ENCODE assay signal across 24 mouse cellular contexts in the genomic region with DNA sequence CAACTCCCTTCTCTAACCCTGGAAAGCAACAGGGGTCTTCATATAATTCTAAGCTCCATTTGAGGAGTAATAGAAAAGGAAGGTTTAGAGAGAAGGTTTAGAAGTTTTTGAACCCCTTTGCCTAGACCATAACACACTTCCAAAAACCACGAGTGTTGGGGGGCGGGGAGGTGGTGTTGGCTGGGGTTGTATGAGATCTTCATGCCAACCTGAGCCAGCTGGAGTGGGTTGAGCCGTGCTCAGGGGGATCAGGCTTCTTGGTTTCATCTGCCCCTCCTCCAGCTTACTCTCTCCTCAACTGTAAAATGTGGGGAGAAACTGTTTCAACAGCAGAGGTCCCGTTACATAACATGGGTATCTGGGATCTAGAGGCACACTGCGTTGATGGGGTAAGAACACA. TPM values are rescaled to one million over a fixed set of nuclear protein-coding genes. Genes with fewer than 3 reads are reported as not detected.
A peak's percentile ranks its signal among the peaks of the same experiment; 100 is the strongest.
DNase-seq lines count a peak whose midpoint lies in the region; ATAC-seq and TF ChIP-seq lines count a peak whose summit lies in the region.
"Had no signal": no experiment of that assay in that cellular context is flagged by ENCODE, and none has a peak within 500 bp of the region (broad histone marks: within the 10 kb centered on the region; RNA-seq: fewer than 3 reads in every experiment).

No protein-coding gene starts in this region.

- peaks cover 4% of the 10 kb centered on the region for H3K27me3 ChIP-seq in hindbrain, embryonic 11.5 days (ENCODE audit: control insufficient read depth, insufficient read depth, low read length)
- H3K27me3 ChIP-seq in midbrain, embryonic 12.5 days: peaks cover 19% of the 10 kb centered on the region
- H3K27me3 ChIP-seq in heart, embryonic 11.5 days (ENCODE audit: control insufficient read depth, insufficient read depth, low read length): peaks cover 6% of the 10 kb centered on the region; the same call in 1 of the 2 replicates
- H3K27me3 ChIP-seq: neural tube, embryonic 12.5 days; stomach, embryonic 15.5 days had no signal

- no peaks in the 10 kb centered on the region for H3K36me3 ChIP-seq in hindbrain, embryonic 11.5 days (ENCODE audit: control insufficient read depth, insufficient read depth, low read length)
- no peaks in the 10 kb centered on the region for H3K36me3 ChIP-seq in midbrain, embryonic 12.5 days
- no peaks in the 10 kb centered on the region for H3K36me3 ChIP-seq in heart, embryonic 11.5 days (ENCODE audit: control insufficient read depth, insufficient read depth, low read length)
- H3K36me3 ChIP-seq: embryonic facial prominence, embryonic 15.5 days; G1E; neural tube, embryonic 12.5 days; stomach, embryonic 15.5 days had no signal

- no peaks in the 10 kb centered on the region for H3K9me3 ChIP-seq in hindbrain, embryonic 11.5 days (ENCODE audit: control insufficient read depth, low read length)
- no peaks in the 10 kb centered on the region for H3K9me3 ChIP-seq in midbrain, embryonic 12.5 days
- H3K9me3 ChIP-seq in heart, embryonic 11.5 days (replicated peaks; ENCODE audit: control insufficient read depth, low read length): no peaks in the 10 kb centered on the region
- H3K9me3 ChIP-seq: embryonic facial prominence, embryonic 15.5 days; G1E; neural tube, embryonic 12.5 days; stomach, embryonic 15.5 days had no signal

- TF ChIP-seq CTCF in brain, embryonic 14.5 days (IDR thresholded peaks at IDR 0.05; ENCODE audit: borderline replicate concordance, extremely low read depth, insufficient read depth, insufficient read length): no peak

- H3K9ac ChIP-seq in hindbrain, embryonic 11.5 days (ENCODE audit: low read depth, low read length): no peak overlapping the region
- H3K9ac ChIP-seq in midbrain, embryonic 12.5 days (replicated peaks): no peak overlapping the region
- H3K9ac ChIP-seq in heart, embryonic 11.5 days (ENCODE audit: low read depth, low read length): no peak overlapping the region
- H3K9ac ChIP-seq: embryonic facial prominence, embryonic 15.5 days; neural tube, embryonic 12.5 days; stomach, embryonic 15.5 days had no signal

- 79% methylated on average over 5 of the region's 5 CpGs for WGBS in hindbrain, embryonic 11.5 days
- WGBS in midbrain, embryonic 12.5 days: 78% methylated on average over 5 of the region's 5 CpGs
- WGBS in heart, embryonic 11.5 days (ENCODE audit: insufficient replicate concordance): 65% methylated on average over 5 of the region's 5 CpGs

- no peak for TF ChIP-seq POLR2A in brain, embryonic 14.5 days (IDR thresholded peaks at IDR 0.05; ENCODE audit: borderline replicate concordance, extremely low read depth, insufficient read depth, insufficient read length, poor library complexity, severe bottlenecking)

- no peak overlapping the region for H3K4me2 ChIP-seq in hindbrain, embryonic 11.5 days (replicated peaks; ENCODE audit: low read depth, low read length)
- no peak overlapping the region for H3K4me2 ChIP-seq in midbrain, embryonic 12.5 days (replicated peaks)
- H3K4me2 ChIP-seq in heart, embryonic 11.5 days: no peak overlapping the region
- H3K4me2 ChIP-seq: embryonic facial prominence, embryonic 15.5 days; liver, embryonic 11.5 days; neural tube, embryonic 12.5 days; stomach, embryonic 15.5 days had no signal

- DNase-seq in cerebellum, postnatal 10 days: peak; percentile 74 to 85
- DNase-seq in cerebellum, adult 11 months: no peak
- peak; percentile 62 for DNase-seq in brain, embryonic 14.5 days (ENCODE audit: low read depth)
- DNase-seq in hindbrain, embryonic 11.5 days (ENCODE audit: low spot score): no peak
- DNase-seq in urinary bladder, adult 2 months (ENCODE audit: low spot score): no peak
- DNase-seq in adrenal gland, postnatal 36 days: no peak
- DNase-seq: gastrocnemius, adult 2 months; kidney, adult 9 months; lung, adult 2 months; lung, postnatal 36 days; thymus, adult 2 months had no signal

- no peak for ATAC-seq in hindbrain, embryonic 11.5 days (ENCODE audit: low FRiP score)
- ATAC-seq in midbrain, embryonic 12.5 days (ENCODE audit: low FRiP score, low read depth): no peak
- no peak for ATAC-seq in heart, embryonic 11.5 days (replicated peaks; ENCODE audit: insufficient number of reproducible peaks, low FRiP score, low TSS enrichment)
- ATAC-seq: CD4-positive, CD25-positive, alpha-beta regulatory T cell, adult 4 months had no signal

- no peak overlapping the region for H3K4me3 ChIP-seq in hindbrain, embryonic 11.5 days (ENCODE audit: low read depth, low read length)
- H3K4me3 ChIP-seq in midbrain, embryonic 12.5 days: no peak overlapping the region
- no peak overlapping the region for H3K4me3 ChIP-seq in heart, embryonic 11.5 days (ENCODE audit: low read depth, low read length)
- H3K4me3 ChIP-seq: embryonic facial prominence, embryonic 15.5 days; gastrocnemius, adult 2 months; neural tube, embryonic 12.5 days; stomach, embryonic 15.5 days had no signal

- peak overlapping the region; percentile 87 for H3K27ac ChIP-seq in hindbrain, embryonic 11.5 days (ENCODE audit: low read depth, low read length)
- peak overlapping the region; percentile 83 for H3K27ac ChIP-seq in midbrain, embryonic 12.5 days (replicated peaks)
- H3K27ac ChIP-seq in heart, embryonic 11.5 days (ENCODE audit: low read depth, low read length): no peak overlapping the region
- H3K27ac ChIP-seq: embryonic facial prominence, embryonic 15.5 days; gastrocnemius, adult 2 months; neural tube, embryonic 12.5 days; stomach, embryonic 15.5 days had no signal

- H3K4me1 ChIP-seq in hindbrain, embryonic 11.5 days (replicated peaks; ENCODE audit: control insufficient read depth, insufficient read depth, low read length): peaks cover 7% of the 10 kb centered on the region
- peaks cover 50% of the 10 kb centered on the region for H3K4me1 ChIP-seq in midbrain, embryonic 12.5 days
- H3K4me1 ChIP-seq in heart, embryonic 11.5 days (ENCODE audit: control insufficient read depth, insufficient read depth, low read length): no peaks in the 10 kb centered on the region
- H3K4me1 ChIP-seq: stomach, embryonic 15.5 days had no signal

RNA-seq across cellular contexts. Expression of a gene that starts 45.5 kb away (rescaled TPM):
- 36.2 and 64.4 TPM in 2 replicates for polyA plus RNA-seq in brain, embryonic 14.5 days (2012; rRNA removed)
- polyA plus RNA-seq in hindbrain, embryonic 11.5 days (2014; fragmentation: Nextera tagmentation; extraction: Ambion mirVana): 53.3 and 57.3 TPM in 2 replicates
- polyA plus RNA-seq in midbrain, embryonic 12.5 days (2016; fragmentation: Nextera tagmentation; extraction: Ambion mirVana): 50.5 and 55.0 TPM in 2 replicates
- polyA plus RNA-seq in urinary bladder, adult 2 months (2012; rRNA removed): not detected in 2 replicates
- total RNA-seq in adrenal gland, postnatal 36 days (2021): not detected
- polyA plus RNA-seq in heart, embryonic 11.5 days (2014; fragmentation: Nextera tagmentation; extraction: Ambion mirVana): 0.04 and 0.06 TPM in 2 replicates
- total RNA-seq: common myeloid progenitor, adult 5-6 weeks; gastrocnemius, adult 2 months; granulocyte monocyte progenitor cell, adult 5-6 weeks; hematopoietic stem cell, adult 5-6 weeks had no signal
- polyA plus RNA-seq: CD4-positive, CD25-positive, alpha-beta regulatory T cell, adult 4 months; G1E; heart, embryonic 14.5 days; lung, adult 2 months; spleen, adult 2 months had no signal

RNA-seq across cellular contexts. Expression of a gene that starts 57.5 kb away (rescaled TPM):
- 7.1 and 14.6 TPM in 2 replicates for polyA plus RNA-seq in brain, embryonic 14.5 days (2012; rRNA removed)
- 59.9 and 64.5 TPM in 2 replicates for polyA plus RNA-seq in hindbrain, embryonic 11.5 days (2014; fragmentation: Nextera tagmentation; extraction: Ambion mirVana)
- polyA plus RNA-seq in midbrain, embryonic 12.5 days (2016; fragmentation: Nextera tagmentation; extraction: Ambion mirVana): 56.6 and 58.8 TPM in 2 replicates
- polyA plus RNA-seq in urinary bladder, adult 2 months (2012; rRNA removed): 6.2 and 9.8 TPM in 2 replicates
- total RNA-seq in adrenal gland, postnatal 36 days (2021): 10 to 100 TPM; 20.8 to 23.2 TPM
- 28.2 and 34.6 TPM in 2 replicates for polyA plus RNA-seq in heart, embryonic 11.5 days (2014; fragmentation: Nextera tagmentation; extraction: Ambion mirVana)

Comparison
In these comparisons a context has a peak if more than half of its experiments do, and no peak if none do; other contexts are left out.
1. DNase-seq: peak in cerebellum, postnatal 10 days (2 of 2) and brain, embryonic 14.5 days (single experiment); none in cerebellum, adult 11 months (single experiment), hindbrain, embryonic 11.5 days (single experiment), urinary bladder, adult 2 months (single experiment) and adrenal gland, postnatal 36 days (0 of 2).
2. RNA of a gene that starts 45.5 kb away (polyA plus RNA-seq): 36.2 to 64.4 TPM in brain, embryonic 14.5 days, 53.3 to 57.3 TPM in hindbrain, embryonic 11.5 days and 50.5 to 55.0 TPM in midbrain, embryonic 12.5 days; 0.04 to 0.06 TPM in heart, embryonic 11.5 days and not detected in urinary bladder, adult 2 months; every median in the first group is over 10 times any median in the second.